Mouse (Mus musculus) megakaryocyte-erythroid progenitor cell, adult 5 weeks (primary cell): ENCODE results near the gene Gm28043. TPM values are rescaled to one million over a fixed set of nuclear protein-coding genes. Genes with fewer than 3 reads are reported as not detected.

ENCODE experiments used
- polyA plus RNA-seq: library from polyadenylated mRNA; stranded (reverse); fragments of >175 nt; gene quantifications from 2 replicates; pipeline ENCODE4 v1.2.3, GENCODE M21; 2012

The Gm28043 gene
- 0.34 and 0.35 TPM in 2 replicates for polyA plus RNA-seq

GRCm38 (mm10) chr17:29614115-29615023 is at the start of gene Gm28043, which contains the start of gene Rnf8:
Gene Gm28043, plus strand, starts transcription at chr17:29614876.
Gene Rnf8, plus strand, starts transcription at chr17:29614790.

GRCm38 (mm10) chr17:29660076-29660761 is 45.5 kb downstream of the Gm28043 start, which contains the start of gene Cmtr1:
Gene Cmtr1, plus strand, starts transcription at chr17:29660595.

GRCm38 (mm10) chr17:29716732-29717445 is 102.2 kb downstream of the Gm28043 start, which contains the start of gene Ccdc167:
Gene Ccdc167, minus strand, starts transcription at chr17:29717044.

Other genes with a start within 250 kb of the Gm28043 start
- 323 and 395 TPM in 2 replicates for gene Pim1, start 124.1 kb upstream of the Gm28043 start, polyA plus RNA-seq
- not detected in 2 replicates for gene Gm17657, start 65.2 kb upstream of the Gm28043 start, polyA plus RNA-seq
- gene Tbc1d22b, start 65.1 kb upstream of the Gm28043 start, polyA plus RNA-seq = 30.7 and 32.3 TPM in 2 replicates
- 0.18 TPM in 1 of 2 replicates, not detected in the other for gene Tmem217, start 62.5 kb upstream of the Gm28043 start, polyA plus RNA-seq
- 31.6 and 38.4 TPM in 2 replicates for gene Rnf8, start 86 bp upstream of the Gm28043 start, polyA plus RNA-seq
- 69.2 and 71.1 TPM in 2 replicates for gene Cmtr1, start 45.7 kb downstream of the Gm28043 start, polyA plus RNA-seq
- 13.6 and 14.0 TPM in 2 replicates for gene Ccdc167, start 102.2 kb downstream of the Gm28043 start, polyA plus RNA-seq